Mouse (Mus musculus): Measurements from ENCODE around the gene Agtr1a.

Gene Agtr1a

DNA sequence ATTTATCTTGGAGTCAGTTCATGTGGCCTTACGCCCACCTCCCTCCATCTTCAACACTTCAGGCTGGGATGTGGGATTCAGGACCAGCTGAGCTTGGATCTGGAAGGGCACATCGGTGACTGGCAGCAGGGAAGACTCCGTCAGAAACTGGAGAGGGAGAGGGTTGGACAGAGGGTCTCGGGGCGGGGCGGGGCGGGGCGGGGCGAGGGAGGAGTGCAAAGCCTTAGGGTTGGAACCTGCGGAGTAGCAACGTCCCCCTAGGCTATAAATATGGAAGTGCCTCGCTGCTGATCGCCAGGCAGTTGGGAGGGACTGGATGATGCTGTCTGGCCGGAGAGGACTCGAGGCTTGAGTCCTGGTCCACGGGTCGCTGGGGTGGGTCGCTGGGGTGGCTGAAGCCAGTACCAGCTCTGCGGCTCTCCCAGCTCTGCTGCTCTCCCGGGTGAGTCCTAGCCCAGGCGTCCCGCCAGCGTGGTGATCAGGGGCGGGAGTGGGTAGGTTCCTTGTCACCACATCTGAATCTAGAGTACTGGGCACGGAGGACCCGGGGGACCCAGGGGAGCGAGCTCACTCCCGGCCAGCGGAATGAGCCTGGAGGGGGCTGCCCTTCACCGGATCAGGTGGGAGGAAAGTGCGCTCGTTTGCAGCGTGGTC is at the start of gene Agtr1a:
Gene Agtr1a (plus strand): TSS at position 294 of the 654 bp plus-strand sequence.
- DNase-seq = peak; percentile 30 to 50

DNA sequence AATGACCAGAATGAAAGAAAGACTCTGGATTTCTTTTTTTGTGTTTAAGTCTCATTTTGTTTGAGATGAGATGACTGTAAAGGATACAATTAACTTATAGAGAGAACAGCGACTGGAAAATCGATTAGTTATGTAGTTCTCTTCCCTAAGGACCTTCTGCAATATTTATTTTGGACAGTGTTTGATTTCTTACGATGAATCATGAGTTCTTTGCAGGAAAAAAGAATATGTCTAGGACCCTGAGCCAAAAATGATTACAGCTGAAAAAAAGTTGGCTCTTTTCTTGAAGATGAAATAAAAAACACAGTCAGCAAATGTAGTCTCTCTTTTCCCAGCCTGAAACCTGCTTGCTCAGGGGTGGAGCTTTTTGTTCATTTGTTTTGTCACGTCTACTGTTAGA is 26.0 kb upstream of the Agtr1a start:
- DNase-seq = no peak

DNA sequence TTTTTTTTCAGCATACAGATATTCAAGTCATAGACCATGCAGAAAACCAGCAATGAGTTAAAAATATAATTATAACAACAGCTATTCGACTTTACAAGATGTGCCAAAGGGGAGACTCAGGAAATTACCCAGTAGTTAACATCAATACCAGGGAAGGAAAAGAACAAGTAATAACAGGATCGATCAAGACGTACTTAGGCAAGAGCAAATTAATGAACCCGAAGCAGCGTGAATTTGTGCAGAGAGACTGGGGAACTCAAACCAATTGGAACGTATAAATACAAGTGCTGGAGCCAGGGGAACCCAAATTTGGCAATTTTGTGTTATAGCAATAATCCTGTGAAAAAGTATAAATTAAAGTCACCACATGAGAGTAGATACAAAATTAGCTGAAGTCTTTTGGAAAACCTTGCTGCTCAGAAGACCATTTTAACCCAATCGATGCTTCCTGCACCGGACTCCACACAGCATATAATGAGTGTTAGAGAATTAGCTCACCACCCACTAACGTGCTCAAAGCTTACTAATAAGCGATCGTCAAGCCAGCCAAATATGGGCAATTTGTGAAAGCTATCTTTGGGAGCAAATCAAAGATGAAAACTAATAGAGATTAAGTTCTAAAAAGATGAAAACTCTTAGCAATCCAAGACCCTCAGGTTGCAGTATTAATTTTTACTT is 11.4 kb upstream of the Agtr1a start:
- no peak for DNase-seq

DNA sequence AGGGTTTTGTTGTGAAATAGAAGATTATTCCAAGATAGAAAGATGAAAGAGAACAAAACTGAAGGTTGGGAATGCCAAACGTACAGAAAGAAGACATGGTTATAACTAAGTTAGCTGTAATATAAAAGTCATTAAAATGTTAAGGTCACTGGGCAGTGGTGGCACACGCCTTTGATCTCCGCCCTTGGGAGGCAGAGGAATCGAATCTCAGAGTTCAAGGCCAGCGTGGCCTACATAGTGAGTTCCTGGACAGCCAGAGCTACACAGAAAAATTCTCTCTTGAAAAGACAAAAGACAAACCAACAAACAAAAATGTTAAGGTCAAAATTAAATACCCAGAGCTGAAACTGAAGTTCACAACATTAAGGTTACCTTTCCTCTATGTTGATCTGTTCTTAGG is 5.2 kb upstream of the Agtr1a start:
- DNase-seq = no peak

DNA sequence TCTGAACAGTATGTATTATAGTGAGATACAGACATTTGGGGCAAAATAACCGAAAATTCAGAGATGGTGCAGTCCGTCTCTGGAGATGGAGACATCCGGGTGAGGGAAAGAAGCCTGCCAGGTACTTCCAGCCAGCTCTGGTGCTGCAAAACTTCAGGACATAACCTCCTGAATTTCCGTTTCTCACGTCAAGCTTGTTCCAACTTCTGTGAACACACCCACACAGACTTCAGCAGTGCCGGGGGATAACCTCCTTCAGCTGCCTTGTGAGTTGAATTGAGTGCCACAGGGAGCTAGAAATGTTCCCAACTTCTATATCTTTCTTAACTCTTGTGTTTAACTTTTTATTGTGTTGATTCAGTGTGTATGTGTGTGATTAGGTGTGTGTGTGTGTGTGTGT is 4.4 kb upstream of the Agtr1a start:
- DNase-seq = no peak

DNA sequence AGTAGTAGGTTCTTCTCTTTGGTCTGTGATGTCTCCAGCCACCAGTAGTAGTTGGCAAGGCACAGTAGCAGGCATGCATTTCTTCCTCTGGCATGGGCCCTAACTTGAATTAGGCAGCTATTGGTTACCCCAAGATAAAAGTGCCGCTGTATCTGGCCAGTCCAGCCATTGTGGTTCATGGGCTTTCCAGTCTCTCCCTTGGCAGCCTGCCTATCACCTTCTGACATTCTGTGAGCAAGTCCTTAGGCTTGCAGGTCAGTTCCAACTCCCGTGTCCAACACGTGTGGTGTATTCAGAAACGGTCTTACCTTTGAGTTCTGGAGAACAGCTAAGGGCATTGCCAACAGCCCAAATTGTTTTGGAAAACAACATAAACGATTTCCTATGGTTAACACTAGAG is 3.7 kb upstream of the Agtr1a start:
- DNase-seq = no peak

DNA sequence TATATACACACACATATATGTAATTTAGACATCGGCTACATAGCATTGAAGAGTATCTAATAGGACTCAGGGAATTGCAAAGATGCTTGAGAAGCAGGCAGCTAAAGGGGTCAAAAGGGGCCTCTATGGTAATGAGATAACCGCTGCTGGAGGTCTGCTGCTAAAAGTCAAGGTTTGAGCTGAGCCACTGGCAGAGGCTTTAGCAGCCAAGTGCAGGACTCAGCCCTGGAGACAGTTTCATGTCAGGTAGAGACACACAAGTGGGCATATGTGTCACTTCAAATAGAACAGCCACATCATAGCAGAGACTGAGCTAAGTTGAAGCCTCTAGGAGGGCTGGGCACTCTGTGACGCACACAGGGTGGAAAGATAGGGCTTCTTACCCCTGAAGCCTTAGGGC is 1.6 kb upstream of the Agtr1a start:
- DNase-seq = no peak

DNA sequence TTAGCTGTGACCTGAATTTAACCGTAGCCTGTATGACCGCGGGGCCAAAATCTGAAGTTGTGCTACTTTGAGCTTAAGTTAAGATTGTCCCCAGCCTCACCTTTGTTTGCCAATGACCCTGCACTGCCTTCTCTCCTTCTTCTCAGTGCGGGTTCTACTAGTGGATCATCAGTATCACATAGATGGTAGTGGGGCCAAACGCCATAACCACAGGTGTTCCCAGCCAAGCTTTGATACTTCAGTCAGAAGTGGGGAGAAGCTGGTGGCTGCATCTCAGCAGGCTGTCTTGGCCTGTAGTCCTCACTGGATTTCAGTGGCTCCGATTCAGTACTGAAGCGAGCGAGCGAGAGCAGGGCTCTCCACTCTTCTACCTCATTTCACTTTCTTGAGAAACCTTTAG is 672 bp downstream of the Agtr1a start:
- no peak for DNase-seq

DNA sequence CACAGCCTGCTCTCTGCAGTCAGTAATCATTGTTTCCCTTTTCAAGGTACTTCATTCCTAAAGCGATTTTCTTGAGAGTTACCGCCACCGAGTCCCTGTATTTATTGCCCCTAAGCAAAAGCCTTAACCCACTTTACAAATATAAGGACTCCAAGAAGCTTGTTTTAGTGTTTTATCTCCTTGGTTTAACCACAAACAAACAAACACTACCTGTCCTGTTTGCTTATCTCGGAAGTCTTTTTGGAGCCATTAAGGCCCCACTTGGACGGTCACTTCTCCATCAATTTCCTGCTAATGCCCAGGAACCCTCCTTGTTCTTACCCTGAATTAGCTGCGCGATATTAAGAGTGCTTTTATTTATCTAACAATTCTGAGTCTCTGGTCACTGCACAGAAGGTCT is 1.4 kb downstream of the Agtr1a start:
- no peak for DNase-seq

DNA sequence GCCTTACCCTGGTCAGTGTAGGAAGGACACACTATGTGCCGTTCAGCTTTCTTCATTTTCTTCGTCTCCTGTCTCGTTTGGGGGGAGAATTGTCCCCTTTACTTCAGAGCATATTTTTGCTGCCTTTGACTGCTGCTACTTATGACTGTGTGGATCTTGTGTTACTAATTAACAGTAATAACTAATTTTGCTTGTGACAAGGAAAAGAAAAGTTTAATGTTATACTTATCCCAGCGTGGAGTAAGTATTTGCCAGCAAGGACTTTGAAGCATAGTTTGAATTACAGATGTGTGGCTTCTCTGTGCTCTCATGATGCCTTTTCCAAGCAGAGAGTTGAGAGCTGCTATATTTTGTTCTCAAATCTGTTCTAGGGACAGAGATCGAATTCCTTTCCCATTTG is 2.3 kb downstream of the Agtr1a start:
- no peak for DNase-seq

DNA sequence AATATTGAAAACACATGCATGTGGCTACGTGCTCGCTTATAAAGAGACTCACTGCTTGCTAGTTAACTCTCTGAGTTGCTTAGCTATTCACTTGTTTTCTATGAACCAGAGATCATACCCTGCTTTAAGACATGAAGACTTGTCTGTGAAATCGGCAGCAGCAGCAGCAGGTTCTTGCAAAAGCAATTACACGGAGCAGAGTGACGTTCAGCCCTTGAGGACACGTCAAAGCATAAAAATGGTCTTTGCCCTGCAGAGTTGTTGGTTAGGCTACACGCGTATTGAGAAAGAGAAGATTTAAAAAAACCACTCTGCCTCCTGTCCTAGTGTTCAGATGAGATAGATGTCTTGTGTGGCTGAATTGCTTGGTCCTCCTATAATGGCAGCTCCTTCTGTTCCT is 3.7 kb downstream of the Agtr1a start:
- DNase-seq = no peak

DNA sequence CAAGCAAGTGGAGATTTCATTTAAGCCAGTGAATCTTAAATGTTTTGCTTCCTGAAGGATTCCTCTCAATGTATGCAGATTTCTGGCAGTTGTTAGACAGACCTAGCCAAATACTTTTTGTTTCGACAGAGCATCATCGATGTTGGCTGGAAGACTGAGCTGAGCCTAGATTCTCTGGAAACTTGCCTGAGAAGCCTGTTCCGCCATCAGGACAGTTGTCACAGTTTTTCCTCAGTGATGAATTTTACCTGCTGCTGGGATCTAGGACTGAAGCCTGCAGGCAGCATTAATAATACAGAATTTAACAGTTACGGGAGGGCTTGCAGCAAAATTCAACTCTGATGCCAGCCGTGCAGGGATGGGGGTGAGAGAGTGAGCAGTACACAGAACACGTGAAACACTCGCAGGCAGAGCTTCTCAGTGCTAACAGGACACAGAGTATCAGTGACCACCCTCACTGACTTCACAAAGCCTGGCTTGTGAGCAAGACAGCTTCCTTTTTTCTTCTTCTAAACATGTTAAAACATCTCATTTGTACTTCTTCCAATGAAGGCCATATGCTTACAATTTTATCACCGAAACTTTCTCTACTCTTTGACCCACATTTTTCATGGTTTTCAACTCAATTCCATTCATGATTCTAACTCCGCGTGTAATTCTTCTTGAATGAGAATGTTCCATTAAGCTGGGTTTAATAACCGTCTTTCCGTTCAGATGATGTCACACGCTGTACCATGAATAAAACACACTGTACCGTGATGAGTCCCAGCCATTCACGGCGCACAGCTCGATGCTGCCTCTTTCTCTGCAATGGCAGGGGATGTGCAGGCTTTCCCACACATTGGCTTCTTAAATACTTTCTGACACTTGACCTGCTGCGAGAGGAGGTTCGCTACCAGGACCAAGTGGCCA is 6.0 kb downstream of the Agtr1a start:
- no peak for DNase-seq

DNA sequence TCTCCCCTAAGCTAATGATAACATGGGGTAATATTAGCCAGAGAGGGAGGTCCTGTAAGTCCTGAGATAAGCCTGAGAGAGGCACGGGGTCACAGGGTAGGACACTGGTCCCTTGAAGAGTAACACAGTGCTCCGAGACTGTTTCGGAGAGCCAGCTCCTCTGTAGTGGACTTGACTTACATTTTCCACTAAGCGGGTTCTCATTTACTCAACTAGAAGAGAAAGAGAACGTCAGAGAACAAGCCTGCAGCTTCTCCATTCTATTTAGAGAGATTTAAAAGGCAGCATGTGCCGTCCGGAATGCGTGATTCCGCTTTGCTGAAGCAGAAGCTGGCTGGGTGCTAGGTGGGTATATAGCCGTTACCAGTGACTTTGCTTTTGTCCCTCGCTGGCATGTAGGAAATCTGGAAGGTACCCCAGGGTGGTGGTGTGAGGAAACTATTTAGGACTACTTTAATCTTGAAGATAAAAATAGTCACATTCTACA is 9.2 kb downstream of the Agtr1a start:
- DNase-seq = no peak

DNA sequence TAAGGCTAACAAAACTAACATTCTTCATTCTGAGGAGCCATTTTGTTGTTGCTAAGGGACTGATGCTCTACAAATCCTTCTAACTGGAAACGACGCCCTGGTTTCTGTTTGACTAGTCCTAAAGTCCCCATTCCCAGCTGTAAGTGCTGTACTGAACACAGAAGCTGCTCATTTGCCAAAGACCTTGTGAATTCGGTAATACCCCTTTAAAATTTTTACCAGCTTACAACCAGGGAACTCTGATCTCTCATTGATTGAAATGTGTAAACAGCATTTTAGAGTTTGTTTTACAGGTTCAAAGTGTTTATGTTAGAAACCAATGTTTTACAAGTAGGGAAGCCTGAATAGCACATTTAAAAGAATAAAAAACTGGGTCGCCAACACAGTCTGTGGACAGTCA is 10.6 kb downstream of the Agtr1a start:
- DNase-seq = no peak

DNA sequence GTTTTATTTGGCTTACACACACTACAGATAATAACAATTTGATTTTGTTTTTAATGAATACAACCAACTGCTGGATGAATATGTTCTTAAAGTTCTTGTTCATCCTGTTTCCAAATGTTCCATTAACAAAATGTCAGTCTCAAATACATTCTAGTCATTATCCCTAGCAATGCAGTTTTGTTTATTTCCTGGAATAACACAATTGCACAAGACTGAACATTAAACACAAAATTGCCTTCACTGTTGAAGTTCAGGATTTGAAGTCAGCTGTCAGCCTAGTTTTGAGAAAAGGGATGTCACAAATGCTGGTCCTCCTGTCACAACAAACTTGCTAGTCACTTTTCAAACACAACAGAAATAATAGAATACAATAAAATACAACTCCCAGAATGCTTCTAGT is 12.1 kb downstream of the Agtr1a start:
- no peak for DNase-seq

DNA sequence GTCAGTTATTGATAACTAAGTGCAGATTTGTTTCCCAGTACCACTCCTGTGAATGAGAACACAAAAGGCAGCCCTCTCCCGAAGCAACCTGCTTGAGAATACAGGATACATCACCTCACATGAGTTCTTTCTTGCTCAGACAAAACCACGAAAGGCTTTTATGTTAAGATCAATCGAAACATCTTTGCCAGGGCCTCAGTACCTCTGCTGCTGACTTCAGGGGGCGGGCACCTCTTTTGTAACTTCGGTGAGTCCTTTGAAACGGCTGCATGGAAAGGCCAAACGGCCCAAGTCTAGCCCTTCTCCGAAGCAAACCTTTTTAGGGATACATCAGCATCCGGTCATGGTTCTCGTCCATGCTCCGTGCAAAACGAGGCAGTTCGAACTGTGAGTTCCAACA is 15.7 kb downstream of the Agtr1a start:
- no peak for DNase-seq

DNA sequence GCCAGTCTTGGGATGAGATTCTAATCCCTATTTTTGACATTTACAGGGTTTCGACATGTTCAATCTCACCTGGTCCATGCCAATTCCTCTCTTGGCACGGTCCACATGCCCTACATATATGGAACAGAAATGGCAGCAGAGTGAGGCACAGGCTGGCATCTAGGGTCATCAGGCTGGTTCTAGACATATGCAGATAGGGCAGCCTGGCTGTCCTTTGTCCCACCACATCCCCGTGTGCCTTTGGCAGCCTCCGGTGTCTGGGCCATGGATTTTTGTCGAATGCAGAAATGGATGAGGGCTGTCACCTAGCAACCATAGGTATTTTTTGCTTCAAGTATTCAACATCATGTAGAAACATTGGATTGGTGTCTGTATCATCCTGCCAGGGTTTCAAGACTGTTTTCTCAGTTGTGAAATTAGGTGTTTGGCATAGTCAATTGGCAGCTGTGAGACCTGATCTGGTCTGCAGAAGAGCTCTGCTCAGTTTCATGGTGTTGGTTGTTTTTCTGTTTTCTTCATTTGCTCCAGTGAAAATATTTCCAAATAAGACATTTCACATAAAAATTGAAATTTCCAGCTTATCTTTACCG is 18.8 kb downstream of the Agtr1a start:
- DNase-seq = no peak

DNA sequence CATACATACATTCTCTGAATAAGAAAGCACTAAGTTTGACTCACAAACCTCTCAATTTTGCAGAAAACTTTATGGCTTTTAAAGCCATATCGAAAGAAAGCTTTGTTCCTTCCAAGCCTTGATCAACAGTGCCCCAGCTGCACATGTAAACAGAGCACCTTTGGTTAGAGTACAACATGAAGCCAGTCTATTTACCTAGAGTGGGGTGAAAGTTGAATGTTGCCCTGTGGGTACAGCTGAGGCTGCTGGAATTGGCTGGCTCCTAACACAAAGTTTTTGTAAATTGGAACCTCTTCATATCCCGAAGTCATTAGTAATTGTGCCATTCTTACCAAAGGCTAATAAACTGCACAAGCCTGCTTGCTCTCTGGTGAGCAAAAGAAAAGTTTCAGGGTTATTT is 19.7 kb downstream of the Agtr1a start:
- DNase-seq = no peak

DNA sequence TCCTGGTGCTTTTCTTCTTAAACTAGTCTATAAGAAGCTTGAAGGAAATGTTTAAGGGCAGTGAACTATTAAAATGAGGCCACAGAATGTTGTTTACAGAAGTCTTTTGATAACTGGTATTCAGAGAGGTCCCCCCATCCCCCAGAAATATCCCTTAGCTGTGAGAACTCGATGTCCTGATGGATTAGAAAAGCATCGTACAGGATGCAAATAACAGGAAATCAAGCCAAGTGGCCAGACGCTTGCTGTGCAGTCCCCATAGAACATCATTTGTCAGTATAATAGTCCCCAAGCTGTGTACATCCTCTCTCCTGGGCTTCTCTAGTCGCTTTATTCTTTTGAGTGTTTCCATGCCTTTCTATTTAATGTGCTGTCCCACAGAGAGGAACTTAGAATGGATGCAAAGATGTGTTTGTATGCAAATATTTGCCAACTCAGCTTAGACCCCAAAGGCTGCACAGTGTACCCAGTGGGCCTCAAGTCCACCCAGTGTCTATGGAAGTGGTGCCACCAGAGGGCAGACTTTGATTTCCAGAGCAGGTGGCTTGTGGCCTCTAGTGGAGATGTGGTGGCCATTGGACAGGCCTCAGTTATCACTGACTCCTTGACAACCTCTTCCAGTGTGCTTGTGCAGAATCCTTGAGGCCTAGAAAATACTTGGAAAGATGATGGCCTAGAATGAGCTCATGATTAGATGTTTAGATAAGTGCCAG is 22.4 kb downstream of the Agtr1a start:
- no peak for DNase-seq

DNA sequence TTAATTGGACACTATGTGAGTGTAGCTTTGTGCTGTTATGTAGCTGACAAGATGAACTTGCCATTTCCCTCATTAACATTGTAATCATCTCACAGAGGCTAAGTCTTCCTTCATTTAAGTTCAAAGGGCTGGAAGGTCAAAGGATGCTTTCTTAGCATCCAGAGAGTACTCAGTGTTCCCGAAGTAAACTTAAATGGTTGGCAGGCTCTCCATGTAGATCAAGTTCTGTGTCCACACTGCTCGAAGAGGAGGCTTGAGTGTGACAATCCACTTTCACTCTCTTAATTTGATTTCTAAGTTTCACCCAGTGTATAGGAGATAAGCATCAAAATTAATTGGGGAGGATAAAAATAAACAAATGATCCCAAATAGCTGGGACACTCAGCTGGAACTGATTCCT is 23.6 kb downstream of the Agtr1a start:
- DNase-seq = no peak

DNA sequence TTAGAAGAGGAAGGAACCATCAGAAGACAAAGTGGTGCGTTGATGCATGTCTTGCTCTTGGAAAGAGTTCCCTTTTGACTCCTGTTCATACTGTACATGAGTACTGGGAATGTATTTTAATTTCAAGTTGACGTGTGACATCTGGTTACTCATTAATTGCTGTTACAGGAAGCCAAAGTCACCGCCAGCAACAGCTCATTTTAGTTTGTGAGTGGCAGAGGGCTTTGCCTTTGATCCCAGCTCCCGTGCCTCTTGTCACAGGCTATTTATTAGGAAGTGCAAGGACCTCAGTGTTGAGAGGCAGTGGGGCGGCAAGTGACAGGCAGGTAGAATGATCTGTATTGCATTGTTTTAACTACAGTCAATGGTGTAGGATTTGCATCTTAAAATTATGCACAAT is 24.8 kb downstream of the Agtr1a start:
- DNase-seq = no peak

DNA sequence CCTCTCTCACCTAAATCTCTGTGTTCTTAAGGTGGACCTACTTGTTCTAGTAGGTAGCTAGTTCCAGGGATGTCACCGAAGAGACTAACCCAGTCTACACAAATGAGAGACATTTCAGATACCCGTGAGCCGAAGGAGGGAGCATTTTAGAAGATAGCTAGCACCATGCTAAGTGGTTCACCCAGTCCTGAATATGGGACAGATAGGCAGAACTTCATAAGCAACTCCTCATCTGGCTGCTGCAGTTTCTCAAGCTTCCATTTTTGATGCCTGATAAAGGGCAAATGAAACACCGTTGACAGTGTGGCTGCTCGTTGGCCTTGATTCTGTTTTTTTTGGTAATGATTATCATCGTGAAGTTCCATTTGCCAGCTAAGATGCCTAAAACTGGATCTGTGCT is 25.8 kb downstream of the Agtr1a start:
- no peak for DNase-seq
